Mouse (Mus musculus): ENCODE measurements at regions not wholly inside any gene's neighbourhood (a gene's known extent, or its start where the extent isn't known, plus 50 kb on each side); places are given as distances from the start of the nearest gene placed in this dataset.

GRCm38 (mm10) chr2:114822657-114823056 is 167.9 kb upstream of the Dph6 start:
- intact Hi-C loops (cut with DNase I) = no loop called here
- DNase-seq = no peak

- DNase-seq = peak; percentile 2
- intact Hi-C loops (cut with DNase I) = no loop called here
Observed at GRCm38 (mm10) chr2:114828192-114828591, 173.4 kb upstream of the Dph6 start.

GRCm38 (mm10) chr2:114835694-114836093 is 180.9 kb upstream of the Dph6 start:
- intact Hi-C loops (cut with DNase I) = no loop called here
- no peak for DNase-seq

GRCm38 (mm10) chr2:114843696-114844388 is 189.1 kb upstream of the Dph6 start:
- intact Hi-C loops (cut with DNase I) = loop anchor here (10.0 kb wide), 1 partner anchor 1261 kb away; no protein-coding TSS in a partner anchor

GRCm38 (mm10) chr2:114844389-114844771 is 189.6 kb upstream of the Dph6 start:
- no peak for DNase-seq
- intact Hi-C loops (cut with DNase I) = loop anchor here (10.0 kb wide), 1 partner anchor 1260 kb away; no protein-coding TSS in a partner anchor

More at GRCm38 (mm10) chr2:114843696-114844388, 189.1 kb upstream of the Dph6 start:
- DNase-seq = peak; percentile 21

GRCm38 (mm10) chr2:114848439-114848838 is 193.7 kb upstream of the Dph6 start:
- DNase-seq = no peak
- intact Hi-C loops (cut with DNase I) = loop anchor here (10.0 kb wide), 1 partner anchor 1256 kb away; no protein-coding TSS in a partner anchor

GRCm38 (mm10) chr2:114848914-114849313 is 194.2 kb upstream of the Dph6 start:
- intact Hi-C loops (cut with DNase I) = loop anchor here (10.0 kb wide), 1 partner anchor 1256 kb away; no protein-coding TSS in a partner anchor

GRCm38 (mm10) chr2:114853715-114854530 is 199.2 kb upstream of the Dph6 start:
- DNase-seq = peak; percentile 77
- intact Hi-C loops (cut with DNase I) = loop anchor here (10.0 kb wide), 4 partner anchors 651 to 1971 kb away; partner anchors contain the start of gene Meis2

More at GRCm38 (mm10) chr2:114848914-114849313, 194.2 kb upstream of the Dph6 start:
- no peak for DNase-seq

GRCm38 (mm10) chr2:114872272-114872671 is 217.5 kb upstream of the Dph6 start:
- intact Hi-C loops (cut with DNase I) = no loop called here
- peak; percentile 8 for DNase-seq

- intact Hi-C loops (cut with DNase I) = no loop called here
- DNase-seq = no peak
Observed at GRCm38 (mm10) chr2:114873090-114873489, 218.3 kb upstream of the Dph6 start.

GRCm38 (mm10) chr2:114879084-114879483 is 224.3 kb upstream of the Dph6 start:
- peak; percentile 72 for DNase-seq
- intact Hi-C loops (cut with DNase I) = no loop called here

- intact Hi-C loops (cut with DNase I) = no loop called here
Observed at GRCm38 (mm10) chr2:114879784-114880183, 225.0 kb upstream of the Dph6 start.

GRCm38 (mm10) chr2:114885734-114886260 is 231.0 kb upstream of the Dph6 start:
- intact Hi-C loops (cut with DNase I) = no loop called here
- DNase-seq = no peak

More at GRCm38 (mm10) chr2:114879784-114880183, 225.0 kb upstream of the Dph6 start:
- no peak for DNase-seq

- DNase-seq = no peak
Observed at GRCm38 (mm10) chr2:114898812-114899211, 244.0 kb upstream of the Dph6 start.

GRCm38 (mm10) chr2:114911845-114912500 is 257.2 kb upstream of the Dph6 start:
- no peak for DNase-seq
- intact Hi-C loops (cut with DNase I) = no loop called here

More at GRCm38 (mm10) chr2:114898812-114899211, 244.0 kb upstream of the Dph6 start:
- intact Hi-C loops (cut with DNase I) = no loop called here

GRCm38 (mm10) chr2:114915025-114915690 is 260.4 kb upstream of the Dph6 start:
- DNase-seq = no peak
- intact Hi-C loops (cut with DNase I) = no loop called here

GRCm38 (mm10) chr2:114918420-114919332 is 263.9 kb upstream of the Dph6 start:
- DNase-seq = peak; percentile 27
- intact Hi-C loops (cut with DNase I) = no loop called here

- intact Hi-C loops (cut with DNase I) = no loop called here
Observed at GRCm38 (mm10) chr2:114923911-114924310, 269.1 kb upstream of the Dph6 start.

GRCm38 (mm10) chr2:114935436-114935835 is 280.7 kb upstream of the Dph6 start:
- intact Hi-C loops (cut with DNase I) = no loop called here
- no peak for DNase-seq

More at GRCm38 (mm10) chr2:114923911-114924310, 269.1 kb upstream of the Dph6 start:
- no peak for DNase-seq

Data from left cerebral cortex, postnatal 4 days (tissue).